Mouse (Mus musculus) olfactory bulb, adult 2 months (tissue): ENCODE measurements around the gene Capn8. TPM values are rescaled to one million over a fixed set of nuclear protein-coding genes. Genes with fewer than 3 reads are reported as not detected.

Source experiments
- H3K27ac ChIP-seq: fragments of 200-500 bp; 2 replicates; pipeline ENCODE4 v1.5.1; 2012; ENCODE audit warnings: low read depth, low read length; ENCODE audit not compliant: insufficient read depth
- H3K4me1 ChIP-seq: fragments of 200-500 bp; 2 replicates; pipeline ENCODE4 v1.6.1; 2012; ENCODE audit warnings: low read length; ENCODE audit not compliant: control insufficient read depth, insufficient read depth
- H3K4me3 ChIP-seq: fragments of 200-500 bp; 2 replicates; pipeline ENCODE4 v1.5.1; 2012; ENCODE audit warnings: mild to moderate bottlenecking, low read depth, low read length, moderate library complexity; ENCODE audit not compliant: insufficient read depth
- CTCF ChIP-seq: fragments of 200-500 bp; IDR thresholded peaks from 2 replicates; pipeline ENCODE4 v1.5.1; 2012; ENCODE audit warnings: low read depth, mild to moderate bottlenecking, low read length, moderate library complexity; ENCODE audit not compliant: insufficient read depth
- POLR2A ChIP-seq: fragments of 200-500 bp; IDR thresholded peaks from 2 replicates; pipeline ENCODE4 v1.6.1; 2012; ENCODE audit warnings: mild to moderate bottlenecking, low read depth, low read length, moderate library complexity; ENCODE audit not compliant: insufficient read depth
- whole genome bisulfite sequencing: fragments of 180-500 bp; shearing (Covaris S2); methylation state at CpG from one replicate; pipeline ENCODE4 v1.1.7; 2018; 5-methylcytosine and 5-hydroxymethylcytosine counted together
- polyA plus RNA-seq: library from polyadenylated mRNA; stranded (reverse); fragments of >200 nt; gene quantifications from 2 replicates; pipeline ENCODE4 v1.2.4, GENCODE M21; 2012; ENCODE audit warnings: low replicate concordance; ENCODE audit not compliant: missing spikeins, insufficient read depth, insufficient read length

Capn8 gene
- polyA plus RNA-seq, 1 experiment = not detected

DNA sequence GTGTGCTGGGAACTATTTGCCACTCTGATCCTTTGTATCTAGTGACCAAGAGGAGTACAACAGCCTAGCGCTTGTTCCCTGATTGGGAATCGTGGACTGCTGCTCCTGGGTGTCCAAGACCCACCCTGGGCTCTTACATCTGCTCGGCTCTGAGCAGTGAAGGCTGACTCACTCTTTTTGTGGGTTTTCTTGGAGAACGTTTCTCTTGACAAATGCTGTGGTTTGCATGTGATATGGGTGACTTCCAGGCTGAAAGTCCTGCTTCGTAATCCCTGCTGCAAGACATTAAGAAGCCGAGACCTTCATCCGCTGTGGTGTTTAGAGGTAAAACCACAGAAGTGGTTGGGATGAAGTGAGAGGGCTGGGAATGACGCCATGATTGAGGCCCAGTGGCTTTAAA, 21.7 kb upstream of the Capn8 start:
- no peak overlapping the region for H3K4me3 ChIP-seq
- peaks cover 4% of the 10 kb centered on the region; the same call in 1 of the 2 replicates for H3K4me1 ChIP-seq
- WGBS = 74% methylated on average over 8 of the region's 8 CpGs
- no peak overlapping the region for H3K27ac ChIP-seq
- TF ChIP-seq CTCF (no peak), POLR2A (no peak)

- TF ChIP-seq POLR2A (no peak), CTCF (no peak)
- peaks cover 2% of the 10 kb centered on the region; the same call in 1 of the 2 replicates for H3K4me1 ChIP-seq
- H3K4me3 ChIP-seq = no peak overlapping the region
- WGBS = 87% methylated on average over 1 of the region's 1 CpGs
- H3K27ac ChIP-seq = no peak overlapping the region
Observed at GRCm38 (mm10) chr1:182543906-182544305, 20.9 kb upstream of the Capn8 start.

GRCm38 (mm10) chr1:182550761-182551160, 14.0 kb upstream of the Capn8 start:
- Histone ChIP-seq H3K27ac (no peak overlapping the region), H3K4me1 (peaks cover 2% of the 10 kb centered on the region; the same call in 1 of the 2 replicates), H3K4me3 (no peak overlapping the region)
- 80% methylated on average over 8 of the region's 8 CpGs for WGBS
- TF ChIP-seq CTCF (no peak), POLR2A (no peak)

DNA sequence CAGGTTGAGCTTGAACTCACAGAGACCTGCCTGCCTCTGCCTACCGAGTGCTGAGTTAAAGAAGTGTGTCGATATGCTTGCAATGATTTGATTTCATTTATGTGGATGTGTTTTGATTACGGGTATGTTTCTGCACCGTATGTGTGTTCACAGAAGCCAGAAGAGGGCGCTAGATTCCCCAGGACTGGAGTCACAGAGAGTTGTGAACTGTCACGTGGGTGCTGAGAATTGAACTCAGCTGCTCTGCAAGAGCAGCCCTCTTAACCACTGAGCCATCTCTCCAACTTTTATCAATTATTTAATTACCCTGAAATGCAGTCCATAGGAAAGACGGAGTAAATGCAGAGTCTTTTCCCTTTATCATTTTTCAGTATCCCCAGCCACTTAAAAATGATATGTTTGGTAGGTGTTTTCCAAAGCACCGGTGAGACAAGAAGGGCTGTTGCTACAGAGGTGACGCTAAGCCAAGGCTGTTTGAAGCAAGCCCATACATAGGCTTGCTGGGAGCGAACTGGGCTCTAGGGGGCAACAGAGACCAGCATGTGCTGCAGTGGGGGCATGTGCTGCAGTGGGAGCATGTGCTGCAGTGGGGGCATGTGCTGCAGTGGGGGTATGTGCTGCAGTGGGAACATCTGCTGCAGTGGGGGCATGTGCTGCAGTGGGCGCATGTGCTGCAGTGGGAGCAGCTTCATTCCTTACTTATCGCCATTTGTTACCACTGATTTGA, 11.0 kb upstream of the Capn8 start:
- WGBS = 60% methylated on average over 12 of the region's 12 CpGs

GRCm38 (mm10) chr1:182558271-182558670, 6.5 kb upstream of the Capn8 start:
- peaks cover 21% of the 10 kb centered on the region for H3K4me1 ChIP-seq
- H3K27ac ChIP-seq = no peak overlapping the region
- WGBS = 65% methylated on average over 4 of the region's 4 CpGs
- TF ChIP-seq POLR2A (no peak), CTCF (no peak)
- H3K4me3 ChIP-seq = no peak overlapping the region

More for the DNA sequence above, 11.0 kb upstream of the Capn8 start:
- TF ChIP-seq CTCF = peak; percentile 77
- no peak for TF ChIP-seq POLR2A
- Histone ChIP-seq H3K27ac (no peak overlapping the region), H3K4me1 (peaks cover 5% of the 10 kb centered on the region; the same call in 1 of the 2 replicates), H3K4me3 (no peak overlapping the region)

DNA sequence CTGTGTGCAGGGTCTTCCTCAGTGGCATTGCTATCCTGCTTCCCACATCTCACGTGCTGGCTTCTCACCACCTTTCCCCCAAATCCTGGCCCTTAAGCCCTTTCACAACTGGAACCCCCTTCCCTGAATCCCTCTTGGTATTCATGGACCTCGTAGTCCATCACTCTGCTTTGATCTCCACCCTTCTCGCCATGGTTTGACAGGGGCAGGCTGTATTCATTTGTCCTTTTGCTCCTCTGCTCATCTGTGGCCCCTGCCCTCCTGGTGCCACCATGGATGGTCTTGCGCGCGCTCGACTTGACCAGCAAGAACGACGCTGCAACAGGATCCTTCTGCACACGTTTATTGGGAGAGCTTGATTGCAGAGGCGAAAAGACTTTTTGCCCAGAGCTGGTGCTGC, 5.3 kb upstream of the Capn8 start:
- WGBS = 92% methylated on average over 11 of the region's 11 CpGs

GRCm38 (mm10) chr1:182560390-182561098, 4.3 kb upstream of the Capn8 start:
- Histone ChIP-seq H3K27ac (no peak overlapping the region), H3K4me3 (no peak overlapping the region), H3K4me1 (peaks cover 24% of the 10 kb centered on the region)
- TF ChIP-seq POLR2A (no peak), CTCF (peak; percentile 52)
- 20% methylated on average over 3 of the region's 3 CpGs for WGBS

More for the DNA sequence above, 5.3 kb upstream of the Capn8 start:
- Histone ChIP-seq H3K4me3 (no peak overlapping the region), H3K4me1 (peaks cover 24% of the 10 kb centered on the region), H3K27ac (no peak overlapping the region)
- no peak for TF ChIP-seq CTCF
- TF ChIP-seq POLR2A = no peak

- 48% methylated on average over 11 of the region's 11 CpGs for WGBS
- TF ChIP-seq POLR2A = no peak
- TF ChIP-seq CTCF = no peak
- H3K27ac ChIP-seq = no peak overlapping the region
- peaks cover 24% of the 10 kb centered on the region for H3K4me1 ChIP-seq
- no peak overlapping the region for H3K4me3 ChIP-seq
Observed at GRCm38 (mm10) chr1:182561945-182562514, 2.8 kb upstream of the Capn8 start.

DNA sequence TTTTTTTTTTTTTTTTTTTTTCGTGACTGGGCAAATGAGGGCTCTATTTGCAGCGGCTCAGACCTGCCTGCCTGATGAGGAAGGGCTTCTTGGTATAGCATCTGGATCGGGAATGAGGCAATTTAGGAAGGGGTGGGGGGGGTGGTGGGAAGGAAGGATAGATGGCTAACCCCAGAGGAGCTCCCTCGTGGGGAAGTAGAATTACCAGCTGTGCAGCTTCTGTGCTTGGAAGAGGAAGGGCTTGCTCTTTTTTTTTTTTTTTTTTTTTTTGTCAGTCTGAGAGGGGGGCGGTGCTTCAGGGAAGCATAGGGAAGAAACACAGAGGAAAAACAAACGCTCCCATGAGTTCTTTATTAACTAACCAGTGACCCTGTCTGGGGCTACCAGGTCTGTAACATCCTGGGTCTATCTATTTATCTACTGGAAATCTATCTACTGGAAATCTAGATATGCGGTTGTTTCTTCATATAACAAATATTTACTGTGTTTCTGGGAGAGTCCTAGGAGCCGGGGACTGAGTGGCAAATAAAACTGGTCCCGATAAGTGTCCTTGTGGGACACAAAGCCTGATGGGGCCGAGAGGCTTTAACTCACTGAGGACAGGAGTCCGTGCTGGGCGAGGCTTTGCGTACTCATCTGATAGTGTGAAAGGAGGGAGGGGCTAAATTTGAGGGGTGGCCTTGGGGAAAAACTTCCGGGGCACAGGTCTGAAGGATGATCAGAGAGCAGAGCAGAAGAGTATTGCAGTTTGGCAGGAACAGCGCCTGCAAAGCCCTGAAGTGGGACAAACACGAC, 2.0 kb upstream of the Capn8 start:
- WGBS = 49% methylated on average over 16 of the region's 16 CpGs
- TF ChIP-seq POLR2A (no peak), CTCF (no peak)
- Histone ChIP-seq H3K4me3 (no peak overlapping the region), H3K4me1 (peaks cover 24% of the 10 kb centered on the region), H3K27ac (no peak overlapping the region)
